Mouse (Mus musculus) liver, embryonic 14.5 days (tissue): Measurements from ENCODE around the gene Pilrb2.

Source experiments
- CTCF ChIP-seq: IDR thresholded peaks from 2 replicates; pipeline ENCODE4 v1.5.1; 2016; ENCODE audit warnings: antibody characterized with exemption, low read depth, control low read depth
- EP300 ChIP-seq: IDR thresholded peaks from 2 replicates; pipeline ENCODE4 v1.6.1; 2016; ENCODE audit warnings: antibody characterized with exemption, low read depth

GRCm38 (mm10) chr5:137825030-137825429 lies 46.6 kb downstream of the Pilrb2 start:
- no peak for TF ChIP-seq CTCF
- TF ChIP-seq EP300, result no peak
